Mouse (Mus musculus) lung, adult 18-20 months (tissue): ENCODE measurements at regions not wholly inside any gene's neighbourhood (a gene's known extent, or its start where the extent isn't known, plus 50 kb on each side); places are given as distances from the start of the nearest gene placed in this dataset.

Experiments
- DNase-seq, 2 experiments: peaks; one replicate each; pipeline ENCODE4 v3.0.0; 2022; ENCODE audit warnings: mixed read lengths in 2 of 2

DNA sequence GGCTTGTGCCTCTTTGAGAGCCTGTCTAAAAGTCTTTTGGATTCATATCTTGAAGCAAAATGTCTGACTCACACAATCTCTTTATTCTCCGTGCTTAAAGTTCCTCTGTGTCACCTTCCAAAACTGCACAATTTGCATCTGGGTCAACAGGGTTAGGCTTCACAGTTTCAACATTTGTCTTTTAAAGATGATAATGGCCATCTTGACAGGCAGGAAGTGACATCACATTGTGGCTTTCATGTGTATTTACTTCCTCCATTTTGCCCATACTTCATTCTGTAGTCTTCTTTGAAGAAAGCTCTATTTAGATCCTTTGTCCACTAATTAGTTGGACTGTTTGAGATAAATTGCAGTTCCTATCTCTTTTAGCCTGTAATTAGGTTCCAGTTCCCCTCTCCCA, 135.1 kb downstream of the Ndufa10 start:
- DNase-seq = no peak

DNA sequence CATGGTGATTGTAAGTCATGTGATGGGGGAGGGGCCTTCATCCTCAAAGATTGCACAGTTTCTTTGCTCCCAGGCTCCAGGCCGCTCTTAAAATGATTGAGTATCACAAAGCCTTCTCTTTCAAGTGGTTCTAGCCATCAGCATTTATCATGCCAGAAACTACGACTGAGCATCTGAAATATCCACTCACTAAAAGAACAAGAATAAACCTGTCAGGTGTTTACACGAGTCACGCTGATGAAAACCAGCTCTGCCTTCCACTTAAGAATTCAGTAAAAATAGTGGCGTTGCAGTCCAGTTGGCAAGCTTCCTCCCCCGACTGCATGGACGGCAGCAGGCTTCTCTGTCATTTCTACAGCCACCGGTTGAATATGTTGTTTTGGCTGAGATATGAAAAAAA, 136.2 kb downstream of the Ndufa10 start:
- peak; percentile 30 to 32 for DNase-seq

DNA sequence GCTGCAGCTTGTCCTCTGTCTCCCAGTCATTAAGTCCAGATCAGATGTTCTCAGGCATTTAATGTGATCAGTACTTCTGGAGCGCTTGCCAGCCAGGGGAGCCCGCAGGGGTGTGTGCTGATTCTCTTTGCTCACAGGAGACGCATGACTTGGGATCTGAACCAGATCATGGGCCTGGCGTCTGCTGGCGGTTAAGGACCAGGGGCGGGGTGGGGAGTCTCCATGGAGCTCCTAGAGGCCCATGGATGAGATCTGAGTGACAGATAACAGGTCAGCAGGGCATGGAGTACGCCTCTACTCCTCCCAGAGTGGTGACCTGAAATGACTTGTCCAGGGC, 136.7 kb upstream of the Hdac4 start:
- no peak for DNase-seq

DNA sequence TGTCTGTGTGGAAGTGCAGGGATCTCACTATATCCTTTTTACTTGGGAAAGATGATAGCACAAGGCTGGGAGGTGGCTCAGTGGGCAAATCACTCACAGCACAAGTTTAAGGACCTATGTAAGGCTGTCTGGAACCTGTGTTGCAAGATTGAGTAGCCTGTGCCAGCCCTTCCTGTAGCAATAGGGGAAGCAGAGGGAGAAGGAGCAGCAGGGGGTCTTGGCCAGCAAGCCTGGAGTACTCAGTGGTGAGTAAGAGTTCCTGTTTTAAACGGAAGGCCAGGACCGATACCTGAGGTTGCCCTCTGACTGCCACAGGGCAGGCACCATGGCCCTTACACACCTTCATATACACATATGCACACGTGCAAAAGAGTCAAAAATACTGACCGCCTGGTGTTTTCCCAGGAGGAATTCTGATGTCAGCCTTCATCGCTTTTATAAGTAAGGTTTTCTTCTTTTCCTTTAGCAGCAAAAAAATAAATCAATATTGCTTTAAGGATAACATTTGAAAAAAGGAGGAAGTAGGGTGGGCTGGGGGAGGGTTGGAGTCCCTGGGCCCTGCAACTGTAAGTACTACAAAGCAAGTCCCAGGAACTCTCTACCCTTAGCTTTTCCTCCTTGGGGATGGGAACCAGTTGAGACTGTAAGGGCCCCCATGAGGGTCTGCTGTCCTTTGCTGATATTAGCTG, 136.2 kb upstream of the Hdac4 start:
- DNase-seq = no peak

DNA sequence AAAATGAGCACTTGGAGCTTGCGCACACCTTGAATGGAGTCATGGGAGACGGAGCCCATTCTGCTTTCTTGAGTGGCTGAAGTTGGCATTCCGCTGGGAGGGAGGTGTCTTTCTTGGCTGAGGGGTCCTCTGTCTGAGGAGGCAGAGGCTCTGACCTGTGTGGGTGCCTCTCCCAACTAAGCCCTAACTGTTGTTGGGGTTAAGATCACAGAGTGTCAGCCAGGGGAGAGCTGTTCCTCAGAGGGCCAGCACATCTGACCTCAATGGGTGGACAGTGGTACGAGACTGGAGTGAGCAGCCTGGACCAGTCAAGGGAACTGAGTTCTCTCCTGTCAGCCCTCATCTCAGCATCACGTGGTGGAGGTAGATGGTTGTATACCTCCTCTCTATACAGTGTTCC, 134.7 kb upstream of the Hdac4 start:
- DNase-seq = no peak

DNA sequence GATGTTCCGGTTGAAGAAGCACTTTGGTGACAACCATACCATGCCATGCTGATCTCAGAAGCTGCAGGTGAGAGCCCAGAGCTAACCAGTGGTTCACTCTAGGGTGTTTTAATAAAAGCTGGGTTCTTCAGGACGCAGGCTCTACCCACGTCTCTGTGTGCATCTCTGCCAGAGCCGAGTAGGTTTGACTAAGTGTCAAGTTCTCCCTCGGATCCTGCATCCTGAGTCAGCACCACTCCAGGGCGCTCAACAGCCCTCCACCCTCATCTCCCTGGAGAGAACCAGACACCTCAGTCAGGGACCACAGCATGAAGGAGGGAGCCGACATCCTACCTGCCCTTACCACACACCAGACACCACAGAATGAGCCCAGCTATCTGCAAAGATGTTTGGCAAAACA, 134.0 kb upstream of the Hdac4 start:
- no peak for DNase-seq

DNA sequence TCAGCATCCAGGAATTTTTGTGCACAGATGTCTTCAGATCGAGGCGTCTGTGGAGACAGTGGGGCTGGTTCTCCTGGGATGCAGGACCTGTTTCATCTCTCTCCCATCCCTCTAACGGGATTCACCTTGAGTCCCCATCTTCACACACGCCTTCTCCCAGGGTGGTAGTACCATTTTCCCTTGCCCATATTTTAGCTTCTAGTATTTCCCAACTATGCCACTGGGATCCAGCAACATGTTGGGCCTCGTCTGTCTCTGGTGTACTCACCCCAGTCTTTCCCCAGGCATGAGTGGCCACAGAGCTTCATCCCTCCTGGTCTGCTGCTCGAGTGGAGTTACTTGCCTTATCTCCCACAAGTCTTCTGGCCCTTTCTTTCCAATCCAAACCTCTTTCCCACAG, 131.6 kb upstream of the Hdac4 start:
- no peak for DNase-seq

DNA sequence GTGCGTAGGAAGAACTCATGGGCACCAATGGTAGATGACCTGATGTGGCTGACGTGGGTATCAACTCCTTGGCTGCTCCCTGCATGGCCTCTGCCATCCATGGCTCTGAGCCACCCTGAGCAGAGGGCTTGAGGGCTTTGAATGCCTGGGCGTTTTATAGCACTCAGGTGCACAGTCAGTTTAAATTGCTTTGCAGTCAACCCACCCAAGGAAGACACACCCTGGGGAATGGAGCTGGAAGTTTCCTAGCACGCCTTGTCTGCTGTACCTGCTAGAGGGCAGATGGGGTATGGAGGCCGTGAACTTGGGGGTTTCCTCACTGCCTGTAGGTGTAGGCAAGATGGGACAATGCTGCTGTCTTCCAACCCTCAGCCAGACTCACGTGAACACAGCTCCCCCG, 129.8 kb upstream of the Hdac4 start:
- no peak for DNase-seq

DNA sequence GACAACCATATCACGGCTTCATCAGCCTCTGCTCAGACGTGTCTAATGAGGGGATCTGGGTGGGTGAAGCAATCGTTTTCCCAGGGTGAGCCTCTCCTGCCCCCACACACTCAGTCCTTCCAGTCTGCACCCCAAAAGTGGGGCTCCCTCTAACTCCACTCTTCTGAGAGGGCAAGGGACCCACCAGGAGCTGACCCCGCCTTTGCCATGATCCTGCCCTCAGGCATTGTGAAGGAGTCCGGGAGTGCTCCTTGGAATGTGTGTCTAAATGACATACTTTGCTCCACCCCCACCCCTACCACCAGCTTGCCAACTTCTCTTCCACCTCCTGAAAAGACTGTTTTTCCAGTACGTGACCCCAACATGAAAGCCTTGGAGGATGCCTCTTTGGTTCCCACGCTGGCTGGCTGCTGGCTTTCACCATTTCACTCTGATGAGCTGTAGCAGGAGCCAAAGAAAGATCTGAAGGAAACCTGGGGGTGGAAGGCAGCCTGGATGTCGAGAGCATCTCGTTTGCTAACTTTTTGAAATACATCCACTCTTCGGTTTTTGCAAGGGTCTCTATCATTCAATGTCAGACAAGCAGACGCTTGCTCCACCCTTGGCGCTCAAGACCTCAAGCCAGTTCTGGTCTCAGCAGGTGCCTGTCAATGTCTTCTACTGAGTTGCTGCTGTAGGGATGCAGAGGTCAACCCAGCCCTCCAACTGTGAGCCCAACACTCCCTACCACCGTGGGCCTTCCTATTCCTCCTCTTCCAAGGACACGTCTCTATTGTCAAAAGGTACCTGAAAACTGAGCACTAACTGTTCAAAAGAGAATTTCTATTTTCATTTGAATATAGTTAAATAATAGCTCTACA, 128.8 kb upstream of the Hdac4 start:
- no peak for DNase-seq

DNA sequence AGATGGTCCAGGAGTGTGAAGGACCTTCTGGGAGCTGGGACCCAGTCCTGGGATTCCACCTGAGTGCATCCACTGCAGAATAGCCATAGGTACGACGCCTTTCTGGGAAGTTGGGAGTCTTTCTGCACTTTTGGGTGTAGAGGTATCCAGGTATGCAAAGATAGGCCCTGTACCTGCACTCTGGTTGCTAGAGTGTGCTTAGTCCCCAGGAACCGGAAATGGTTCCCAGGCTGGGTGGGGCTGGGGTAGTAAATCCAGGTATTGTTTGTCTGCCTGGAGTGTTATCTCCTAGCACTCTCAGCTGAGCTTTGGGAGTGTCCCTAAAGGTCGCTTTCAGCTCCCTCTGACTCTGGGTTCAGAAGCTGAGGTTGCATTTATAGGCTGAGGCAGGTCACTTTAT, 121.6 kb upstream of the Hdac4 start:
- DNase-seq = no peak

DNA sequence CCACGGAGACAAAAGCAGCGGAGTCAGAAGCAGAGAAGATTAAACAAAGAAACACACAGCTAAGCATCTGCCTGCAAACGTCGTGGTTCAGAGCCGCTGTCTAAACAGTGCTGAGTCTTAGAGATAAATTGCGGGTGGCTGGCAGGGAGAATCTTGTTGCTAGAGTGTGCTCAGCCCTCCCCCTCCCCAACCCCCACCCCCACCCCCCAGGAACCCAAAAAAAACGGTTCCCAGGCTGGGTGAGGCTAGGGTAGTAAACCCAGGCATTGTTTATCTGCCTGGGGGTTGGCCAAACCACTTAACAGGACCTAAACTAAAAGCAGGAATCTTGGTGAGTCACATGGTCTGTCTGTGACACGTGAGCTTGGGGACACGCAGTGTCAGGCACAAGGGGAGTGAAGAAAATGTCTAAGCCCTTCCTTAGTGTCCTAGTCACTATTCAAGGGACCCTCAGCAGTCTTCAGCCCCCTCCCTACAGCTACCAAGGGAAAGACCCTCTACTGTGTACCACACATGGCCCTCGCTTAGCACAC, 120.8 kb upstream of the Hdac4 start:
- peak; percentile 27 to 52 for DNase-seq

DNA sequence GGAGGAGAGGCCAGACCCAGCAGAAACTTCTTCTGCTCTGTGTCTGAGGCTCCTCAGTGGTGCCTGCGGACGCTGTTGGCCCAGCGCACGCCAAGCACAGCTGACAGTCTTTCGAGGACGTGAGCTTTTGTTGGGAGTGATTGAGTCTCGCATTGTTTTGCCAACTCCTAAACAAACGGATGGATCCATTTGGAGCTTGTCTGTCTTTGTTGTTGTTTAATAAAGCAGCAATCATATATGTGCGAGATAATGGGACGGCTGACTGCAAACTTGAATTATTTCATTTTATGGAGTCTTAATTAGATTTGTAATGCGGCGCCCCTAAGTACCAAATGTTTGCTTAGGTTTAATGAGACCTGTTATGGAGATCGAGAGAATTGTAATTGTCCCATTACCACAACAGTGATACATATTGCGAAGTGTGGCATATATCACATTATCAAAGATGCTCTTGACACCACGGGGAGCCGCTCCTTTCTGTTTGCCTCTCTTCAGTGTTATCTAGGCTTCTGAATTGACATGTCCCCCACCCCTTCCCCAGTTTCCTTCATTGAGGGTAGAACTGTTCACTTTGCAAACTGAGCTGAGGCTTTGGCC, 117.6 kb upstream of the Hdac4 start:
- DNase-seq = no peak

DNA sequence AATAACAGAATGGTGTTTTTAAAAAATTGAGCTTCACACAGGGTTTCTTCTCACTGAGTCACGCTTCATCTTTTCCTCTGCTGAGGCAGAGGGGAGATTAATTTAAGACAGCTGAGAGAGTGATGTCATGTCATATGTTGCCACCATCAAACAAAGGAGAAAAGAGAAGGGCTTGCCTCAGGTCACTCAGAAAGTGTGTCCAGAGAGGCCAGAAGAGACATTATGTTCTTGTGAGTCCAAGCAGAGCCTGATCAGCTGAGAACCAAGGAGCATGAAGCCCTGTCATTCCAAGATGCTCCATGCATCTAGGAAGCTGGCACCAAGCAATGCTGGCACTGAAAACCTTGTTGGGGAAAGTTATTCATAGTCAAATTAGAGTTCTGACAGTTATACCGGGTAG, 114.4 kb upstream of the Hdac4 start:
- no peak for DNase-seq

DNA sequence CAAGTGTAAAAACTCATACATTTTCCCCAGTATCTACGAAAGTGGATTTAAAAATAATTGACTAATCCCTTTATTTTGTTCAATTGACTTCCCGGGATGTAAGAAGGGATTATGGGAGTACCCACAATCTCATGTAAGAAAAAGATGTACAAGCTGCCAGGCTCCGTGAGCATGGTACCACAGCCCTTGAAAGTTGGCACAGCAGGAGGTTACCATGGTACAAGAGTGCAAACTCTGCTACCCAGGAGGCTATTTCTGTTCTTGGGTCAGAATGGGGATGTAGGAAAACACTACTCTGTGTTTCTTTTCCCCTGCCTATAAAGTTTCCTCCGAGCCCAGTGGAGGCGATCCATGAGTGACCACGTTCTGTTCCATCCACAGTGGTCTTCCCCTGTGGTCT, 113.9 kb upstream of the Hdac4 start:
- DNase-seq = no peak

DNA sequence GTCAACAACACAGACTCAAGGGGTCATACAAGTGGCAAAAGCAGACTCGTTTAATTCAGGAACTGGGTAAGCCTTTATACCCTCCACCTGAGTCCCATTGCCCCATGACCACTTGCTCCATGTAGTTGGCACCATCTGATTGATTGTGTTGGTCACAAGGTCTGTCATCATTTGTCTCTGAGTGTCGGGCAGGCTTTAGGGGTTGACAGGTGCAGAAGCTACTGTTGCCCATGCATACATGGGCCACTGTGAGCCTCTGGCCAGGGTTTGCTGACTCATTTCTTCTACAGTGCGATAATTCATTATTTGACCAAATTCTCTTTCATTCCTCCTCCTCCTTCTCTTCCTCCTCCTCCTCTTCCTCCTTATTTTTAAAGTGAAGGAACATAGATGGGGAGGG, 113.0 kb upstream of the Hdac4 start:
- DNase-seq = no peak

DNA sequence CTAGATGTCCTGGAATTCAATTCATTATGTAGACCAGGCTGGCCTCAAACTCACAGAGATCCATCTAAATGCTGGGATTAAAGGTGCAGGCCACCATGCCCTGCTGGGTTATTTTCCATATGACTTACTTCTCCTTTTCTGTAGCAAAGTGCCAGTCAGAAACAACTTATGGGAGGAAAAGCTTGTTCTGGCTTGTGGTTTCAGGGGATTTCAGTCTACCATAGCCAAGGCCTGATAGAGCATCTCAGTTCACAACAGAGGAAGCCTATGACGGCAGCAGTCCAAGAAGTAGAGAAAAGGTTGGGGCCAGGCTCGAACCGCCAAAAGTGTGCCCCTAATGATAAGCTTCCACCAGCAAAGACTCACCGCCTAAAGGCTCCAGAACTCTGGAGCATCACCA, 110.5 kb upstream of the Hdac4 start:
- no peak for DNase-seq

DNA sequence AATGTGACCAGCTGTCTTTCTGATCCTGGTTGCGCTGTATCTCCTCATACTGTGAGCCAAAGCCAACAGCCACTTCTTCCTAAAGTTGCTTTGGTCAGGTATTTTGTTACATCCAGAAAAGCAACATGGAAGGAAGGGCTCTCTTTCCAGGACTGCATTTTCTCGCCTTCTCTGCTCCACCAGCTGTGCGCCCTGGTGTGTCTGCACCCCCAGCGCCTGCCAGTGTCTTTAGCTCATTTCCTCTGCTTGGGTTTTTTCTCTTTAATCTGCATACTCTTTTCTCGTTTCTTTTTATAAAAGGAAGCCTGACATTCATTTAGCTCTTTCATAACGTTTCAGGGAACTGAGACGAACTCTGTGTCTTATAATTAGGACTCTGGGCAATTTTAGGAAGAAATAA, 103.5 kb upstream of the Hdac4 start:
- DNase-seq = no peak

DNA sequence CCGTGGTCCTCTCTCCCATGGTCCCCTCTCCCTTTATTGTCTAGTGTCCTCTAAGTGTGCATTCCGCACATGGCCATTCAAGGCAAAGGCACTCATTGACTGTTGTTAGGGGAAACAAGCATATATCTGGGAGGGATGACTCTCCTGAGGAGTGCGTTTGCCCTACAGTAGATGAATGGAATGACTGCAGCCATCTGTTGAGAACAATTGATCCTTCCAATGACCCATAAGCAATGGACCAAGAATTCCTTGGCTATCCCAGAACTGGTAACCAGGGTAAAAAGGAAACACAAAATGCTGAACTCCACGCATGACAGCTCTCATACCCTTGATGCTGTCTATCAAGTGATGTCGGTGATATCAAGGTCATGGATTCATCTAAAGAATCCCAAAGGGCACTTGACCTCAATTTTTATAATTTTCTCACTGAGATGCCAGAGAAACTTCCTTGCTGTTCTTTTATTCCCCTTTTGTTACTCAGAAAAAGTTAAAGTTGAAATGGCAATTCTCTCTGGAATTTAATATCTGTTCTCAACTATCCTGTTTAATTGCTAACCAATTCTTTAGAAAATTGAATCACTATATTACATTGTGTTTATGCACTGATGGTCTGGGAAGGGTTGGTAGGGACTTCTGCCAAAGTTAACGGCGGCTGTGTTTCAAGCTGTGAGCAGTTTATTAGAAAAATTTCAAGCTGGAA, 97.3 kb upstream of the Hdac4 start:
- no peak for DNase-seq

DNA sequence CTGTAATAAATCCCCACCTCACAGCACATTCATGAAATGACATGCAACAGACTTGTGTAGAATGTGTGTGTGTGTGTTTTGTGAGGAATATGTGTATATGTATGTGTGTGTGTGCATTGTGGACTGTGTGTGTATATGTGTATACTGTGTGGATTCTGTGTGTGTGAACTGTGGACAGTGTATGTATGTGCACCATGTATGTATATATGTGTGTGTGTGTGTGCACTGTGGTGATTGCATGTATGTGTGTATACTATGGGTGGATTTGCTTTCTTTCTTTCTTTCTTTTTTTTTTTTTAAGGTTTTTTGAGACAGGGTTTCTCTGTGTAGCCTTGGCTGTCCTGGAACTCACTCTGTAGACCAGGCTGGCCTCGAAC, 91.5 kb upstream of the Hdac4 start:
- DNase-seq = no peak

DNA sequence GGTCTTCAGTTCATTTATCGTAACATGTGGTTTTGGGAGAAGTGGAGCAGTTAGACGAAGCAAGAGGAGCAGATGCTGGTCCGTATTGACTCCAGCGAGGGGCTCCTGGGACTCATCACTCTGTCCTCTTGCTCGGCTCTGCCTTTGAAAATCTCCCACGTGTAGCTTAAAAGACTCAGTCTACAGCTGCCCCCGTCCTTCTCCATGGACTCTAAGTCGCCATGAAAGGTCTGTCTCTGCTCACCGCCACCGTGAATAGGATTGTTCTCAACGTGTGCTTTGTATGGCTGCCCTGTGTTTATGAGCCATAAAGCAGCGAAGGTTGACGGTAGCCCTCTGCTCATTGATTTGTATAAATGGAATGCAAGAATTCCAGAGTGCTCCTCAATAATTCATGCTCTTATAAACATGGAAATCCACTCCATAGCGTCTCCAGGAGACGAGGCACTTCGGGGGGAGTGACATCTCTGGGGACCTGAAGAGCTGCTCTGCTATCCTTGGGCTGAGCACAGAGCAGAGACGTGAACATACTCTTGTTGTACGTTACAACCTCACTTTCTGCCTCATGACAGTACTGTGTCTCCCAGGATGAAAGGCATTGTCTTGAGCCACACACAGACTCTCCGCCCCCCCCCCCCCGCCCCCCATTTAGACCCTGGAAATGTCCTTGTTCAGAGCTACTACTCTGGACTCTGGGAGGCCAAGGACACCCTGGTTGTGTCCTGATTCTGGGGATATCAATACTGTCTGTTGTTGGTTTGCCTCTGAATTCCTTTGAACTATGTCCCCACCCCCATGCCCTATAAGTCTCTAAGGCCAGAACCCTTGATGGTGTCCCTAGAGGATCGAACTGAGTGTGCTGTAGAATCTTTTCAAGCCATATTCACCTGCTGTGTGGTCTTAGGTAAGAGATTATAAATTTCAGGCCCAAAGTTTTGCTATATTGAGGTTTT, 90.8 kb upstream of the Hdac4 start:
- DNase-seq = no peak

DNA sequence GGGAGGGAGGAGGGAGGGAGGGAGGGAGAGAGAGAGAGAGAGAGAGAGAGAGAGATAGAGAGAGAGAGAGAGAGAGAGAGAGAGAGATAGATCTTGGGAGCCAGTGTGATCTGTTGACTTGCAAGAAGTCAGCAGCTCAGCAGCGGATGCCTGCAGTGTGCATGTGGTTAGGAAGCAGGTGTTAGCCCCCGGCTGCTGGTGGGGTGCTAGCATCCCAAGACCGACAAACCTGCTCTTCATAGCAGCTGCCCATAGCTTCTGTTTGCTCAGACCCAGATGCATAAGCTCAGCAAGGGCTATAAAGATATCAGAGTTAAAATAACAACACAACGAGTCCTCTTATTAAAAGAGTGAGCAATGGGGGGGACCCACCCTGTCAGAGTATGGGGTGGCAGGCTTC, 88.7 kb upstream of the Hdac4 start:
- no peak for DNase-seq

DNA sequence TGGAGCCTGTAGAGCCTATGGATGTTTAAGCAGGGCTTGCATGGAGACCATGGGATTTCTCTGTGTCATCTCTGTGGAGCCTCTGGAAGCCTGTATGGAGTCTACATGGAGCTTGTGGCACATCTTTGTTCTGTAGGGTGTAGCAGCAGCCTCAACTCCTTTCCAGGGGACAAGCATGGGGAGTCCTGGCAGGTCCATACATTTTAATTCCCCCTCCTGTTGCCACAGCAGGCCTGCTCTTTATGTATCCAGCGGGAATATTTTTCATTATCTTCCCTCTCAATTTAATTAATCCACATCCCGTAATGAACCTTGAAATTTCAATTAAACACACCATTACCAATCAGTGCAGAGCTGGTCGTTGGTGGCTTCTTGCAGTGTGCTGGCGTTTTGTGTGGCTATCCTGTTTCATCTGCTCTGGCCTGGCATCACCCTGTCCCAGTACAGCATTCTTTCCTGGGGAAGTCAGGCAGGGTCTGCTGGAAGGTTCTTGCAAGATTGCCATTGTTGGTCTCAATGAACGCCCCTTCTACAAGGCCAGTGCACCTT, 81.8 kb upstream of the Hdac4 start:
- DNase-seq = no peak
